Mouse (Mus musculus): ENCODE measurements at regions not wholly inside any gene's neighbourhood (a gene's known extent, or its start where the extent isn't known, plus 50 kb on each side); places are given as distances from the start of the nearest gene placed in this dataset.

GRCm38 (mm10) chr8:109436830-109437567, 56.8 kb upstream of the Pmfbp1 start:
- TF ChIP-seq POLR2A (IDR thresholded peaks at IDR 0.05; ENCODE audit: low read depth, low read length): no peak
- TF ChIP-seq CTCF (IDR thresholded peaks at IDR 0.05; ENCODE audit: extremely low read depth, insufficient read length, insufficient replicate concordance, low read depth, low read length): no peak
